Mouse (Mus musculus) megakaryocyte, embryonic 14.5 days (primary cell): ENCODE measurements around the gene Dmrt3. TPM values are rescaled to one million over a fixed set of nuclear protein-coding genes. Genes with fewer than 3 reads are reported as not detected.

Source experiments
- H3K27me3 ChIP-seq: replicated peaks from 2 replicates; pipeline ENCODE3; 2012; ENCODE audit warnings: inconsistent platforms
- H3K36me3 ChIP-seq: replicated peaks from 2 replicates; pipeline ENCODE3; 2012; ENCODE audit warnings: low read length, inconsistent platforms, mixed read lengths
- H3K4me1 ChIP-seq: 2 replicates; pipeline ENCODE4 v1.6.1; 2012; ENCODE audit warnings: inconsistent platforms
- H3K4me3 ChIP-seq: replicated peaks from 2 replicates; pipeline ENCODE3; 2012; ENCODE audit warnings: moderate library complexity, mild to moderate bottlenecking, inconsistent platforms
- H3K9me3 ChIP-seq: 2 replicates; pipeline ENCODE4 v1.6.1; 2012; ENCODE audit warnings: inconsistent platforms
- FLI1 ChIP-seq: IDR thresholded peaks from 2 replicates; pipeline ENCODE4 v1.6.1; 2012; ENCODE audit warnings: low read length, inconsistent platforms, mixed read lengths
- GATA1 ChIP-seq: IDR thresholded peaks from 3 replicates; pipeline ENCODE4 v1.6.1; 2012; ENCODE audit warnings: mixed read lengths, low read length, inconsistent platforms, borderline replicate concordance
- polyA plus RNA-seq: library from polyadenylated mRNA; stranded (reverse); fragments of >175 nt; gene quantifications from 2 replicates; pipeline ENCODE4 v1.2.3, GENCODE M21; 2012; ENCODE audit warnings: low replicate concordance; ENCODE audit not compliant: insufficient read depth

Gene Dmrt3
- polyA plus RNA-seq, 1 experiment: not detected

GRCm38 (mm10) chr19:25650474-25650873 is 40.4 kb downstream of the Dmrt3 start:
- H3K4me3 ChIP-seq: no peak overlapping the region
- no peaks in the 10 kb centered on the region for H3K4me1 ChIP-seq
- no peaks in the 10 kb centered on the region for H3K27me3 ChIP-seq
- TF ChIP-seq GATA1 (no peak), FLI1 (no peak)
- no peaks in the 10 kb centered on the region for H3K9me3 ChIP-seq
- H3K36me3 ChIP-seq: no peaks in the 10 kb centered on the region

- TF ChIP-seq FLI1 (no peak), GATA1 (no peak)
- H3K4me3 ChIP-seq: no peak overlapping the region
- H3K9me3 ChIP-seq: no peaks in the 10 kb centered on the region
- no peaks in the 10 kb centered on the region for H3K36me3 ChIP-seq
- no peaks in the 10 kb centered on the region for H3K4me1 ChIP-seq
- H3K27me3 ChIP-seq: no peaks in the 10 kb centered on the region
These were observed 42.5 kb downstream of the Dmrt3 start for GRCm38 (mm10) chr19:25652560-25652959.

DNA sequence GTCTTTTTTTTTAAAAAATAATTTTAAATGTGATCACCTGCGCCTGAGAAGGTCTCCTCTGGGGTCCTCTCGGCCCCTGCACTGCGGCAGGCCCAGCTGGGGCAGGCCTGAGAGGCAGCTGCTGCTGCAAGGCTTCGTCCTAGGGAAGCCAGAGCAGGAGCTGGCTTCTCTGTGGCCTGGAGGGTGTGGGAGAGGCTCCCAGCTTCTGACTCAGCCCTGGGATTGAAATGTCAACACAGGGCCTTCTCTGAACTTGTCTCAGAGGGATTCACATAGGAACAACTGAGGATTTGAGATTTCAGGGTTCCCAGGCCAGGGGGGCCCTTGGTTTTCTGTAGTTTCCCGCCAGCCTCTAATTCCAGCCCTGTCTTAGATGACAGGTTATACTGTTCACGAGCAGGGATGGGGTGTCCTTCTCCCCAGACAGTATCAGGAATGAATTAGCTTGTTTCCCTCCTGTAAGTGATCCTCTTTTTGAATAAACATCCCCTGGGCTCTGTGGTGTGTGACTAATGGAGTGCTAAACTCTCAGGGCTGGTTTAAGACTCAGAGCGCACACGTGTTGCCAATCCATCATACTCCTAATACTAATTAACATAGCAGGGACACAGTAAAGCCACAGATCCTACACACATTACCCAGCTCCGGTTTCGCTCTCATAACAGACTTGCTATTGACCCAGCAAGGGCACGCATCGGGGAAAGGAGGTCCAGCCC is 44.1 kb downstream of the Dmrt3 start:
- no peaks in the 10 kb centered on the region for H3K27me3 ChIP-seq
- no peaks in the 10 kb centered on the region for H3K4me1 ChIP-seq
- H3K36me3 ChIP-seq: no peaks in the 10 kb centered on the region
- TF ChIP-seq FLI1: no peak
- TF ChIP-seq GATA1: no peak
- H3K4me3 ChIP-seq: no peak overlapping the region
- no peaks in the 10 kb centered on the region for H3K9me3 ChIP-seq

DNA sequence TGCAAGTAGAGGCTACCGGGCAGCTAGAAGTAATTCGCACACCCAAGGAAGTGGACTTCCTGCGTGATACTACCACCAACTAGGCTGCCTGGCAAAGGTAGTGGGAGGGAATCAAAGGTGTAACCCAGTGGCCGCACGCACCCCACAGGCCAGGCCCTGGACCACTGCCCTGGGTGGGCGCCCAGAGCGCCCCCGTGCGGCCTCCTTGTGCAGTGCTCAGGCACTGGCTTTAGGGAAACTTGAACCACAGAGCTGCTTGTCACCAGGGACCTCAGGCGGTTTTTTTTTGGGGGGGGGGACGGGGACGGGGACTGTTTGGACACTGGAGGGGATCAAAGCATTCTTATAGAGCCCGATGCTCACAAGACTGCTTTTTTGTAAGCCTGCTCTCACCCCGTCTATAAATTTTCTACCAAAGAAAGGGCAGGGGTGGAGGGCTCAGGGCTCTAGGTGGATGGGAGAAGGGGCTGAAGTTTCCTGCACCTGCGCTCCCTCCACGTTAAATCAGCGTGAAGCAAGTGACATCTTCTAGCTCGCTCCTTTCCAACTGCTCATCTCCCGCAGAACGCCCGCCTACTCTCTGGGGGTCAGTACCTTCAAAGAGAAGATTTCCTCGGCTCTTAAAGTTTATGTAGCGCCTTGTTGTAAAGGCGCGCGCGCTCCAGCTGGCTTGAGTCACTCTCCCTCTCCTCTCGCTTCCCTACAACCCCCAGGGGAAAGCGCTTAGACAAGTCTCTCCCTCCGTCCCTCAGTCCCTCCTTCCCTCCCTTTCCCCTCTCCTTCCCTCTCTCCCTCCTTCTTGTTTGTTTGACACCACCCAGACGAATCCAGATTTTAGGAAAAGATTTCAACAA is 55.6 kb downstream of the Dmrt3 start:
- TF ChIP-seq GATA1 (no peak), FLI1 (no peak)
- H3K27me3 ChIP-seq: peaks cover 59% of the 10 kb centered on the region
- no peaks in the 10 kb centered on the region for H3K36me3 ChIP-seq
- H3K4me1 ChIP-seq: peaks cover 9% of the 10 kb centered on the region
- peaks cover 9% of the 10 kb centered on the region for H3K9me3 ChIP-seq
- no peak overlapping the region for H3K4me3 ChIP-seq

DNA sequence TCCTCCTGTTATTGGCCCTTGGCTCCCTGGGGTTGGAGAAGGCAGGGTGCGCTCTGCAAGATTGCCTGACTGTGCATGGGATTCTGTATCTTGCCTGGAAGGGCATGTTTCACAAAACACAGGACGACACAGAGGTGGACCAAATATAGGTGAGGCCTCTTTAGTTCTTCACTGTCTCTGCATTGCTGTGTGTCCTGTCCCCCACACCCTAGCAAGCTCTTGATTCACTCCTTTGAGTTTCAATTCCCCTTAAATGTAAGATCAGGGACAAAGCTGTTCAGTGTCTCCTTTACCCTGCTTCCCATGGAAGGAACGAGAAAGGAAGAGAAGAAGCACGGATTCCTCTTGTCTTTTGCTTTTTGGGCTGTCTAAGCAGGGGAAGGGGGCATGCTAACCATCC is 57.7 kb downstream of the Dmrt3 start:
- Histone ChIP-seq H3K4me3 (no peak overlapping the region), H3K4me1 (peaks cover 27% of the 10 kb centered on the region), H3K9me3 (peaks cover 19% of the 10 kb centered on the region), H3K36me3 (no peaks in the 10 kb centered on the region), H3K27me3 (peaks cover 79% of the 10 kb centered on the region)
- TF ChIP-seq GATA1 (no peak), FLI1 (no peak)

DNA sequence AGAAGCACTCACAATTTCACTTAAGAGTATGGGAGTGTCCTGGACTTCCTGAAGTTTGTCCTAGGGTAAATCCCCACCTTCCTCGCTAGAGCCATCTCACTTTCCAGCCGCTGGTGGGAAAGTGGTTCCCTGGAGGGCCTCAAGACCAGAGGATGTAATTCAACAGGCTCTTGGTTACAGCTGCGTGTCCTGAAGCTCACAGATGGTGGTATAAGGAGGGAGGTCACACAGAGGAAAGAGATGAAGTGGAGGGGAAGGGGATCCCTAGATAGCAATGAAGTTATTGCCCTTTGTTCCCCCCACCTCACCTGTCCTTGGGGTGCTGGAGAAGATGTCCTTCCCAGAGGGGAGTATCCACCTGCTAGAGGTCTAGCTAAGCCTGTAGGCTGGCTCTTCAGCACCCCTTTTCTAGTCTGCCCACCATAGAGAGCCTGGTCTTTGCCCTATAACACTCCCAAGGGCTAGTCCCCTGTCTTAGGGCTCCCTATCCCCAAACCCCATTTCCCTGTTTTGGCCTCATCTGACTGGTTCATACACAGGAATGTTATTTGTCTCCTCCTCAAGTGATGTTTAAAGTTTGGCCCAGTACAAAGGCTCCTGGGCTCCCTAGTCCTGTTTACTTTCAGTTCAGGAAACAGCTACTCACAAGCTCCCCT is 59.6 kb downstream of the Dmrt3 start:
- peaks cover 41% of the 10 kb centered on the region for H3K4me1 ChIP-seq
- peaks cover 19% of the 10 kb centered on the region for H3K9me3 ChIP-seq
- peak overlapping the region; percentile 80 for H3K4me3 ChIP-seq
- no peaks in the 10 kb centered on the region for H3K36me3 ChIP-seq
- TF ChIP-seq FLI1 (no peak), GATA1 (no peak)
- H3K27me3 ChIP-seq: peaks cover 95% of the 10 kb centered on the region

- Histone ChIP-seq H3K9me3 (peaks cover 19% of the 10 kb centered on the region), H3K36me3 (no peaks in the 10 kb centered on the region), H3K4me3 (peak overlapping the region; percentile 80), H3K27me3 (peaks cover 96% of the 10 kb centered on the region), H3K4me1 (peaks cover 41% of the 10 kb centered on the region)
- TF ChIP-seq FLI1 (no peak), GATA1 (no peak)
These were observed 60.6 kb downstream of the Dmrt3 start for GRCm38 (mm10) chr19:25670571-25671285.

DNA sequence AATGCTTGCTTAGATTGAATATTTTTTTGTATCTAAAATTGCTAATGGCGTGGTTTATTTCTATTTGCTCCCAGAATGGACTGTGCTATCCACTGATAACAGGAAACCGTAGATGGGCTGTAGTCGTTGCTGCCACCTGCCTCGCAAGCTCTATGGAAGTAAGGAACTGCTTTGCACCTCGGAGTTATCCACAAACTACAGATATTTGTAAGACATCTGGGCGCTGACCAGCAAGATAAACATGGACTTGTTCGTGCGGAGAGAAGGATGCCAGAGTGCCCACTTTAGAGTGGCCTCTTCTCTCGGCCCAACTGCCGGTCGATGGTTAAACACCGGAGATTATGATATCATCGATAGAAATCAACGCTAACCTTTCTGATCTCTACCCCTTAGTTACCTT is 61.6 kb downstream of the Dmrt3 start:
- H3K9me3 ChIP-seq: peaks cover 19% of the 10 kb centered on the region
- H3K27me3 ChIP-seq: peaks cover 96% of the 10 kb centered on the region
- TF ChIP-seq FLI1: no peak
- TF ChIP-seq GATA1: no peak
- peaks cover 41% of the 10 kb centered on the region for H3K4me1 ChIP-seq
- no peaks in the 10 kb centered on the region for H3K36me3 ChIP-seq
- peak overlapping the region; percentile 83 for H3K4me3 ChIP-seq

DNA sequence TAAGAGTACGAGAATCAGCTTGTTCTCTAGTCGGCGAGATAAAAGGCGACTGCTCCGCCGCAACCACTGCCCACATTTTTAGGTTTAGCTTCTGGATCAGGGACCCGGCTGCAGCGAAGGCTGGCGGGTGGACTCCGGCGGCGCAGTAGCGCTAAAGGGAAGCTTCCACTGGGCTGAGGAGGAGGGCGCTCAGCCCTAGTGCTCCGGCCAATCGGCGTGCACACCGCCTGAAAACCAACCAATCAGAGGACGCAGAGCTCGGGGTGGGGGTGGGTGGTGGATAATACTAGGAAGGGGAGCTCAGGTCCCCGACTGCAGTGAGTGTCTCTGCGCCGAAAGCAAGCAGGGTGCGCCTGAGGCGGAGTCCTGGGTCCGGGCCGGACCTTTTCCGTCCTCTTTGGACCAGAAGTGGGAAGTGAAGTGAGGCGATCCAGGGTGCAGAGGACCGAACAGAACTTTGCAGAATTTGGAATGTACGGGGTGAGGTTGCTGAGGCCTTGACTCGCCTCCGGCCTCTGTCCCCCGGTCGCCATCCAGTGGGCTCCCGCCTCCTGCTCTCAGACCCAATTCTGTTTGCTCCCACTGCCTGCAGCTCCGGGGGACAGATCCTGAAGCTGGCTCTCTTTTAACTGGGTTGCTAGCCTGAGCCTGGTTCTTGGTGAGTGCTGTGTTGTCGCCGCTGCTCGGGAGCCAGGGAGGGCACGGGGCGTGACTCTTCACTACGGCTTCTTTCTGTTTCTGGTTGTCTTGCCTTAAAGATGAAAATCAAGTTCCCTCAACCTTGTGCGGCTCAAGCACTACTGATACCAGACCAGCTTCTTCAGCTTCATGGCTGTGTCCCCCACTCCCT is 62.2 kb downstream of the Dmrt3 start, which contains the start of gene Dmrt2:
Dmrt2 (plus strand) TSS at position 311 of the 850 bp plus-strand sequence.
- peak within 1 kb of the TSS; percentile 83 for H3K4me3 ChIP-seq
- peaks cover 41% of the 10 kb centered on the region for H3K4me1 ChIP-seq
- H3K9me3 ChIP-seq: peaks cover 19% of the 10 kb centered on the region
- no peaks in the 10 kb centered on the region for H3K36me3 ChIP-seq
- TF ChIP-seq FLI1: no peak
- H3K27me3 ChIP-seq: peaks cover 92% of the 10 kb centered on the region

Other genes with a start within 250 kb of the Dmrt3 start
- gene Dmrt1, start 104.7 kb upstream of the Dmrt3 start, polyA plus RNA-seq: not detected in 2 replicates
- 0.11 TPM in 1 of 2 replicates, not detected in the other for gene Dmrt2, start 62.1 kb downstream of the Dmrt3 start, polyA plus RNA-seq